Mouse (Mus musculus) right cerebral cortex, postnatal 10 days (tissue): ENCODE results near the gene Scmh1.
A peak's percentile ranks its signal among the peaks of the same experiment; 100 is the strongest.
"Not testable (repeated sequence)": the region's sequence is repeated elsewhere in the genome, so short reads cannot be mapped to it uniquely, and the experiment has no call there.

Experiments used
- DNase-seq, 2 experiments: peaks; one replicate each; pipeline ENCODE4 v3.0.0; 2021; ENCODE audit warnings: low spot score in 2 of 2

The Scmh1 gene

DNA sequence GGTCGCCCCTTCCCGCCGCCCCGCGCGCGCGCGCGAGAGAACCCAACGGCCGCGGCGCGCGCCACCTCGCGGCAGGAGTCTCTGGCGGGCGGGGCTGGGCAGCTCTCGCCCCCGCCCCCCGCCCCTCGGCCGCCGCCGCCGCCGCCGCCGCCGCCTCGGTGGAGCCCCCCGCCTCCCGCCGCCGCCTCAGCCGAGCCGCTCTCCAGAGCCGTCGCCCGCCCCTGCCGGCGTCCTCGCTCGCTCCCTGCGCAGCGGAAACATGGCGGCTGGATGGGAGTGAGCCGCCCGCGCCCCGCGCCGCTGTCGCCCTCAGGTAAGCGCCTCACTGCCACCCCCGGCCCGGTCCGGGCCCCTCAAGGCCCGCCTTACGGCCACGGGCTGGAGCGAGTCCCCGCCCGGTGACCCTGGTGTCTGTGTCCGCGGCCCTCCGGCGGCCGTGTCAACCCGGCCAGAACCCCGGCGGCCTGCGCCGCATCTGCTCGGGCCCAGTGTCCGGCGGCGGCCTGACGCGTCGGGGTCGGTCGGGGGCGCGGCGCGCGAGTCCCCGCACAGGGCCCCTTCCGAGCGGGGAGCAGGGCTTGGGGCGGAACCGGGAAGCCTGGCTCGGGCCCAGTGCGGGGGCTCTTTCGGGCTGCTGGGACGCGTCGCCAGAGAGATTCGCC lies at the start of gene Scmh1:
Gene Scmh1, plus strand, starts transcription at position 138 of the 662 bp plus-strand sequence.
- DNase-seq: peak; percentile 77 to 79

DNA sequence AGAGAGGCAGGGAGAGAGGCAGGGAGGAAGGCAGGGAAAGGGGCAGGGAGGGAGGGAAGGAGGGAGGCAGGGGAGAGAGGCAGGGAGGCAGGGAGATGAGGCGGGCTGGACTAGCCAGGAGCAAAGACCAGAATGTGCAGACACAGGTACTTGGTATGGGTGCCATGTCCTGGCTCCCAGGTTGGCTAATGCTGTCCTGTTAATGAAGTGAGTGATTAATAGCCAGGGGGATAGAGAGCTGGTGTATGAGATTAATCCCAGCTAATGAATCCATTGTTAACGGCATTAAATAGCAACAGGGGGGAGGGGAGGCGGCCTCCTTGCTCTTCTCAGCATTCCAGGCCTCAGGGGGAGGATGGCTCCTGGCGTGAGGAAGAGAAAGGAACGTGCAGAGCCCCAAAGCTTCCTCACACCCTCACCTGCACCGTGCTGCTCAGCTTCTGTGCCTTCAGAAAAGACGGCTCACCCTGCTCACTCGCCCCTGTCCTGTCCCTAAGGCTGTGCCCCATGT lies 45.0 kb upstream of the Scmh1 start:
- DNase-seq: no peak

DNA sequence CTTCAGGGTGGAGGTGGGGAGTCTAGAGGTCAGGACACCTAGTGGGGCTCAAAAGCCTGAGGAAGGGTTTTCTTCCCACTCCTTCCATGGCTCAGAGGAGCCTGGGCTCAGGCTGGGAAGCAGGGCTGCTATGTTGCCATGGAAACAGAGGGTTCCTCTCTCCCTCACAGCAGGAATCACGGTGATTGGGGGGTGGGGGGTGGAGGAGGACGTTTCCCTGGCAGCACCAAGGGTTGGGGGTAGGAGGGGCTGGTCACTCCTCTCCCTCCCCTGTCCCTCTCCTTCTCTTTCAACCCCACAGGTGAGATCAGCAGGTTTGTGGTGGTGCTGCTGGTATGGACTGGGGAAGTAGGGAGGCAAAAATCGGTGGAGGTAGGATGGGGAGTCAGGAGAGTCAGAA lies 40.4 kb upstream of the Scmh1 start:
- peak; percentile 75 to 83 for DNase-seq

DNA sequence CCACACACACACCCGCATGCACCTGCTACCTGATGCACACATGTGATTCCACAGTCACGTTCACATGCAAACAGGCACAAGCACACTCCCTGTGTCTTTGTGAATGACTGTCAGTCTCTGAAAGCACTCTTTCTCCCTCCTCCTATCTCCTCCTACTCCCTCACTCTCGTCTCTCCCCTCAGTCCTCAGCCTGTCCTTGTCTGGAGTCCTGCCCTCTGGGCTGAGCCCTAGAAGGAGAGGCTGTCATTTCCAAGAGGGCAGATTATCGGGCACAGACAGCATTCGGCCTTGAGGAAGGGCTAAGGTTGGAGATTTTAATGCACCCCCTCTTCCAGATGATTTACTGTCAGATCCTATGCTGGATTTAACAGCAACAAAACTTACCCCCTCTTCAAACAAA lies 39.6 kb upstream of the Scmh1 start:
- DNase-seq: peak; percentile 37 to 39

GRCm38 (mm10) chr4:120368031-120368430 lies 37.0 kb upstream of the Scmh1 start:
- no peak for DNase-seq

GRCm38 (mm10) chr4:120368663-120369062 lies 36.4 kb upstream of the Scmh1 start:
- DNase-seq: peak; percentile 80 to 86

DNA sequence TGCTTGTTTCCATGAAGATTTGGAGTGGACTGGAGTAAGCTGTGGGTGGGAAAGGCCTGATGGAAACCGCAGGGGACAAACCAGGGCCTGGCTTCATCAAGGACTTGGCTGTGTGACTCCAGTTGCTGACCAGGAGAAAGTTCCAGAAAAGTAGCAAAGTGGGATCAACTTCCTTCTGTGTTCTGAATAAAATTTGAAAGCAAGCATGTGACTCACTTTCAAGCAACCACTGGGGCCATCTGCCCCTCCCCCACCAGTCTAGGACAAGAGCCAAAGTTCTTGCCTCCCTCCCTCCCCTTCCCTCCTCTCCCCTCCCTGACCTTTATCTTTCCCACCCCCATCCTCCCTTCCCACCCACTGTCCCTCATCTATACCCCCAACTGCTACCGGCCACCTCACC lies 35.9 kb upstream of the Scmh1 start:
- peak in 1 of 2 experiments; percentile 41 for DNase-seq

DNA sequence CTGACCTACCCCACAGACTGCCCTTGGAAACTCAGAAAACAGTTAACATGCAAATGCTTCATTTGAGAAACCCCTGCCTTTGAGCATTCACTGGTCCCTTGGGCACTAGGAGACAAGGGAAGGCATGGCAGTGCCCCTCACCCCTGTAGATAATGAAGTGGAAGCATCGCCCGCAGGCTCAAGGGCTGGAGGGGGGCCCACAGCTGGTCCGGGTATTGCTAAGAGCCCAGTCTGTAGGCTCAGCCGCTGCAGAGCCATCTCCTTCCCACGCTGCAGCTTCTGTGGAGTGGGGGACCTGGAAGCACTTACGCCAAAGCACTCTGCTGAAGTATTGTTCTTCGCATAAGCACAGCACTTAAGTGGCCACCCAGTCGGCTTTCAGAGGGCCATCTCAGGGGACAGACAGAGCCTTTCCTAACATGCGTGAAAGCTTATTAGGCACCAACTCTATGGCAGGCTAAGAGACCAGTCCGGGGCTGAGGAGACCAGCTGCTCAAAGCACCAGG lies 35.2 kb upstream of the Scmh1 start:
- DNase-seq: peak in 1 of 2 experiments; percentile 44

DNA sequence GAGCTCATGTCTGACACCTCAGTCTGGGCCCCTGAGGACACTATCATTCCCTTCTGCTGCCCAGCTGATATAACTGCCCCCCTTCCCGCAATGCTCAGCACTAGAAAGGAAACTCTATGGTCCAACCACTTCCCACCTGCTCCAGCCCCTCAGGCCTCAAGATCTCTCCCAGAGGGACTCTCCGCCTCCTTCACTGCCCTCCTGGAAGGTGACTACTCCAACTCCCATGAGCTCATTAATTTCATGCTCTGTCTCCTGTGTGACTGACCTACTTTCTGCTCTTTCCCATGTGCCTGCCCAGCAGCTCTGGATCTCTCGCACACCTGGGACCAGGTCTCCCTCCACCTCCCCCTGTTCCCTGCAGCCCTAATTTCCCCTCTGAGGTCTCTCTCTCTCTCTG lies 32.2 kb upstream of the Scmh1 start:
- no peak for DNase-seq

DNA sequence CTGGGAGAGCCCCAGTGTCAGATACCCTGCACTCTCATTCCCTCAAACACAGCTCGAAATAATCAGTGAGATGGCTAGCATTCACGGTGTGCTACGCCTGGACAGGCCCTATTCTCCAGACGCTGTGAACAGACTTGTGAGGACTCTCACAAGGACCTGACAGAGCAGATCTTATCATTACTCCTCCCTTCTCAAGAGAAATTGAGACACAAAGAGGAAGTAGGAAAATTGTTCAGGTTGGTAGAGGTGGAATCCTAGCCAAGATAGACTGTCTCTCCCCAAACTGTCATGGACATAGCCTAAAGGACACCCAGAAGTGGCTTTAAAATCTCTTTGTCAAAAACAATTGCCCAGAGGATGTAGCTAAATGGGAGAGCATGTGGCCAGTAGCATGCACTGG lies 31.3 kb upstream of the Scmh1 start:
- no peak for DNase-seq

DNA sequence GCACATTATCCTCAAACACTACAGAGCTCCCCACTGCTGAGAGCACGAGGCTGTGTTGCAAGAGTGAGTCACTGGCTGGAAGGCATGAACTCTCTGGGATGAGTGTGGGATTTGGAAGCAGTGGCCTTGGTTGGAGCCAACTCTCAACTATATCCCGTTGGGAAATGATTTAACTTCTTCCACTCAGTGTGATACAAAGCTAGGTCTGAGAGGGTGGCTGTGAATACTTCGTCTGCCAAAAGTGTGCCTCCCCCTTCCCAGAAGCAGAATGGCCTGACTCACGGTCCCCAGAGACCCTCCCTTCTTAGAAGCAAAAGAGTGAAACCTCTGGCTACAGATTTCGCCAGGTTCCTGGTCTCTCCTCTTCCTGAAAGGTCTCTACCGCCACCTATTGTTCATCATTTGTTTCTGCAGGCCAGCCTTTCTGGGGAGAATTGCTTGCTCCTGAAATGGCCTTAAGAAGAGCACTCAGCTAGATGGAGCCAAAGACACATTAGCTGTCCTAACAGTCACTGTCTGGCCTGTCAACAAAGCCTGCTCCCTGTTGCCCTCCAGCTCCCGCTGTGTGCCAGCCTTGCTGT lies 24.2 kb upstream of the Scmh1 start:
- DNase-seq: peak; percentile 77 to 79

DNA sequence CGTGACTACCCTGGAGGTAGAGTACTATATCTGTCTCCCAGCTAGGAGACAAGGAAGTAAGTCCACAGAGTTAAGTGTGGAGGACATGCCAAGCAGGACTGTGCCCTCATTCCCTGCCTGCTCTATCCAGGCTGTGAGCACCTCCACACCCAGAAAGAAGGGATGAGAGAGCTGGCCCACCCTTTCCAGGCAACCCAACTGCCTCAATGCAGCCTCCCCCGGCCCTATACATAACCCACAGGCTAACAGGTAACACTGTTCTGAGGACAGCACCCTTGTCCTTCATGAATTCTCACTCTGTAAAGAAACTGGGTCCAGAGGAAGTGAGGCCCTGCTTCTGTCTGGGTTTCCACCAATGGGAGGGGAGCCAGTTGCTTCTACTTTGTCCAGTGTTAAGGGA lies 19.6 kb upstream of the Scmh1 start:
- no peak for DNase-seq

DNA sequence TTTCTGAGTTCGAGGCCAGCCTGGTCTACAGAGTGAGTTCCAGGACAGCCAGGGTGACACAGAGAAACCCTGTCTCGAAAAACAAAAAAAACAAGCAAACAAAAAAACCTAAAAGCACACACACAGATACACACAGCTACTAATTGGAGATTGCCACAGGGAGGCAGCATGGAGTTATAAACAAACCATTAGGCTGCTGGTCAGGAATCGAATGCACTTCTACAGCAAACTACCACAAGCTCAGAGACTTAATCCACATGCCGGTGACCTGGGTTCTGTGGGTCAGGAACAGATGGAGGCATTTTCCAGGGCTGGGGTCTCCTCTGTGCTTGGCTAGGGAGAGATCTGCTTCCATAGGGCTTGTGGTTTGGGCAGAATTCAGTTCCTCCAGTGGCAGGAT lies 17.6 kb upstream of the Scmh1 start:
- peak in 1 of 2 experiments; percentile 60 for DNase-seq

DNA sequence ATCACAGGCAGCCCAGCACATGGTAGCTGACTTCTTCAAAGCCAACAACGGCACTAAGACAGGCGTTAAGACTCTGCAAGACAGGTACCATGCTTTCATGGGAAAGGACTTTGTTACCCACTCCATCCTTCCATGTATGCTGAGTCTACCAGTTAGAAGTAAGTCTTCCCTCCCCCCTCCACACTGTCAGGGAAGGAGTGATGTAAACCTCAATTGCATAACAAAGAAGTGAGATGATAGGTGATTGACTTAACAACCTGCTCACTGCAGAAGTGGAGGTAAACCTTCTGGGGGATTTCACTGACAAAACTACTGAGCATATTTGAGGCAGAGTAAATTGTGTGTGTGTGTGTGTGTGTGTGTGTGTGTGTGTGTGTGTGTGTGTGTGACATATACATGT lies 17.1 kb upstream of the Scmh1 start:
- no peak for DNase-seq

DNA sequence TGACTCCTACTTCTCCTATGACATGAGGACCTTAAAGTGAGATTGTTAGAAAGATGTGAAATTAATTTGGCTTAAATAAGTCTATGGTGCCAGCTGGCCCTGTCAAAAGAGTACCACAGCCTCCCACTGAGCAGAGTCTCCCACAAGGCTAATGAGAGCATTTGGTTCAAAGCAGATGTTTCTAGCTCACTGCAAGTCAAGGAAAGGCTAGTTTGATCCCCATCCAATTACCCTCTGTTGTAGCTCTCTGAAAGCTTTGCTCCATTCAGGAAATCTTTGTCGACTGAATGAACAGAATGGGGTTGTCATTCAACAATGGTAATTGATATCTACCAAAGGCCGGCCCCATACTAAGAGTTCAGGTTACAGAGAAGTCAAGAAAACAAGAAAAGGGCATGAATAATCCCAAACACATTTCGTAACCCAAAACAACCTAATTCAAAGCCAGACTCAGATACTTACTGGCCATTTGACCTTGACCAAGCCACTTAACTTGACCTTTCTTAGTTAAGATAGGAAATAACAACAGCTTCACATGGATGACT lies 16.0 kb upstream of the Scmh1 start:
- DNase-seq: no peak

- DNase-seq: no peak
These were observed 15.5 kb upstream of the Scmh1 start for GRCm38 (mm10) chr4:120389546-120389945.

DNA sequence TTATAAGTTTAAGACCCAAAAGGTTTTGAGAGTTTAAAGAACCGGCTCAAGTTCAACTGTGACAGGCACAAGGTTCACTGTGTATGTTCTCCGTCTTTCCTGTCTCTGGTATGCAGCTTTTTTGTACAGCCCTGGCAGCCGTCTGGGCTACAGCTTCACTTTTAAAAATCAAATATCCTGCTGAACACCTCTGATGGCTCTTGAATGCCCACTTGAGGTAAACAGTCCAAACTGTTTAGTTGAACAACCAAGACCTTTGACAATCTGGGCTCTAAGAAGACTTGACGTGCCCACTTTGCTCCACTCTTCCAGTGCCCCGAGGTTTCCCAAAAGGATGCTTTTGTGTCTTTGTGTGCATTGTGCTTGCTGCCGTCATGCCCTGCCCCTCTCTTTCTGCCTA lies 13.5 kb upstream of the Scmh1 start:
- DNase-seq: no peak

GRCm38 (mm10) chr4:120392341-120392740 lies 12.7 kb upstream of the Scmh1 start:
- DNase-seq: no peak

DNA sequence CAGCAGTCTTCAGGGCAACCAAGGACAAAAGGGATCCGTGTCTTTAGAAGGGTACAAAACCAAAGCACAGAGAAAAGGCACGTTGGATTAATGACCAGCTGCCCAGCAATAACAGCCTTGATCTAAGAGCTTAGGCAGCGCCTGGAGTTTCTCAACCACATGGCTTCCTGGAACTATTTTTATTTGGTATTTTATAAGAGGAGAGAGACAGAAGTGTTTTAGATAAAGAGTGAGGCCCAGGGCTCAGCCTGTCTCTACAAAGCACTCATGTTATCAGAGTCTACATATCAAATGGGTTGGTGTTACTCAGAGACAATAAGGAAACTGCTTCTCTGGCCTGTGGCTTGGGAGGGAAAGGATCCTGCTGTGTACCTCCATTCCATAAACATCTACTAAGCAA lies 12.3 kb upstream of the Scmh1 start:
- no peak for DNase-seq

DNA sequence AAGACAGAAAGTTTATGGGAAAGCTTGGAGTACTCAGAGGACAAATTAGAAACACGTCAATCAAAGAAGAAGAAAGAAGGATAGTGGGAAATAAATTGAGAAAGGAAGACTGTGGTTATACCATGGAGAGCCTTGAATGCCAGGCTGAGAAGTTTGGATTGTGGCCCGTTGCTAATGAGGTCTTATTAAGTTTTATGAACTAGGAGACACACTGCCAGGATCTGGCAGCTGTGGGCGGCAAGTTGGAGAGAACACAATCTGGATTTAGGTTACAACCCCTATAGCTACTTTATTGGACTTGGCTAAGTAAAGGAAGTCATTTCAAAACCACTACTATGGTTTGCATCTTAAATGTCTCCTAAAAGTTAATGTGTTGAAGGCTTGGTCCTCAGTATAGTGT lies 4.8 kb upstream of the Scmh1 start:
- DNase-seq: no peak

DNA sequence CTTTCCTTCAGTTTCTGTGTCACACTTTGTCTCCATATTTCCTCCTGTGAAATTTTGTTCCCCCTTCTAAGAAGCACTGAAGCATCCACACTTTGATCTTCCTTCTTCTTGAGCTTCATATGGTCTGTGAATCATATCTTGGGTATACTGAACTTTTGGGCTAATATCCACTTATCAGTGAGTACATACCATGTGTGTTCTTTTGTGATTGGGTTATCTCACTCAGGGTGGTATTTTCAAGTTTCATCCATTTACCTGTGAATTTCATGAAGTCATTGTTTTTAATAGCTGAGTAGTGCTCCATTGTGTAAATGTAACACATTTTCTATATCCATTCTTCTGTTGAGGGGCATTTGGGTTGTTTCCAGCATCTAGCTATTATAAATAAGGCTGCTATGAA lies 3.0 kb upstream of the Scmh1 start:
- not testable (repeated sequence) for DNase-seq

GRCm38 (mm10) chr4:120404247-120404646 lies 834 bp upstream of the Scmh1 start:
- DNase-seq: no peak

DNA sequence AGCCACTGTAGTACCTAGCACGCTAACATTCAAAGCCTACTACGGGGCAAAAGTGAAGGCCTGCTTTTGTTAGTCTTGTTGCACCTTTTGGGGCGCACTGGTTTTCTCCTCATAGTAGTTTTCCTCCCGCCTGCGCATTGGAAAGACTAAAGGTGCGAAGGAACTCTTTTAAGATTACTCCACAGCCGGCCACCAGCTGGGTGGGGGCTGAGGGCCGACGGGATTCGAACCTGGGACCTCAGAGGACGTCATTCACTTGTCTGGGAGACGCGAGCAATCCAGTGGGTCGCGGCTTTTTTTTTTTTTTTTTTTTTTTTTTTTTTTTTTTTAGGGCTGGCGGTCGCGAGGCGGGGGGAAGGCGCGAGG lies 320 bp upstream of the Scmh1 start:
- DNase-seq: peak in 1 of 2 experiments; percentile 51
